Mouse (Mus musculus) adrenal gland, adult 18-20 months (tissue): ENCODE data around the gene Crybg2. TPM values are rescaled to one million over a fixed set of nuclear protein-coding genes. Genes with fewer than 3 reads are reported as not detected.

Experiments
- DNase-seq, 2 experiments: peaks; one replicate each; pipeline ENCODE4 v3.0.0; 2021 to 2022; ENCODE audit warnings: low spot score in 2 of 2
- total RNA-seq, 2 experiments: library from RNA; stranded (reverse); gene quantifications; 1 replicate in 1 of 2; 2 replicates in 1 of 2; pipeline ENCODE4 v1.2.3; 2021

Gene Crybg2
- total RNA-seq, 2 experiments from 2014 or later, result 0.13 TPM; not detected in 1

- no peak for DNase-seq
These were observed 78.2 kb downstream of the Crybg2 start for GRCm38 (mm10) chr4:134138857-134139256.

Other genes starting within 250 kb of the Crybg2 start
- 10 to 100 TPM; 11.1 to 17.2 TPM for gene Rps6ka1, start 173.0 kb upstream of the Crybg2 start, total RNA-seq
- 100 to 1,000 TPM in 1 of 2 experiments, 10 to 100 TPM in 1; 79.3 to 181 TPM for gene Hmgn2, start 92.2 kb upstream of the Crybg2 start, total RNA-seq
- 10 to 100 TPM; 39.1 to 46.2 TPM for gene Dhdds, start 59.9 kb upstream of the Crybg2 start, total RNA-seq
- not detected for gene Lin28a, start 42.0 kb upstream of the Crybg2 start, total RNA-seq
- under 1 TPM in 1 of 2 experiments, not detected in 1; 0.32 TPM for gene Zfp683, start 7.0 kb upstream of the Crybg2 start, total RNA-seq
- gene Cd52, start 34.3 kb downstream of the Crybg2 start, total RNA-seq, result 10 to 100 TPM; 14.0 to 19.9 TPM
- 10 to 100 TPM in 1 of 2 experiments, 1 to 10 TPM in 1; 8.7 to 12.6 TPM for gene Ubxn11, start 41.8 kb downstream of the Crybg2 start, total RNA-seq
- gene Sh3bgrl3, start 68.0 kb downstream of the Crybg2 start, total RNA-seq, result 100 to 1,000 TPM in 1 of 2 experiments, 10 to 100 TPM in 1; 73.4 to 102 TPM
- 10 to 100 TPM; 12.9 to 15.4 TPM for gene Cep85, start 126.3 kb downstream of the Crybg2 start, total RNA-seq
- gene Gm7534, start 142.2 kb downstream of the Crybg2 start, total RNA-seq, result not detected
- gene Catsper4, start 166.6 kb downstream of the Crybg2 start, total RNA-seq, result not detected
- under 1 TPM; 0.66 to 0.99 TPM for gene Cnksr1, start 177.6 kb downstream of the Crybg2 start, total RNA-seq
- not detected for gene E130218I03Rik, start 182.8 kb downstream of the Crybg2 start, total RNA-seq
- 10 to 100 TPM; 10.5 to 10.8 TPM for gene Zfp593, start 184.8 kb downstream of the Crybg2 start, total RNA-seq
- not detected for gene Gm30191, start 186.1 kb downstream of the Crybg2 start, total RNA-seq
- gene Grrp1, start 193.3 kb downstream of the Crybg2 start, total RNA-seq, result 10 to 100 TPM in 1 of 2 experiments, 1 to 10 TPM in 1; 9.3 to 10.0 TPM
- gene Pdik1l, start 227.1 kb downstream of the Crybg2 start, total RNA-seq, result 10 to 100 TPM; 14.0 to 22.5 TPM